Mouse (Mus musculus) liver, adult 2 months (tissue): ENCODE results near the gene Bcl2l14.

Source experiments
- CTCF ChIP-seq: fragments of 200-500 bp; IDR thresholded peaks from 2 replicates; pipeline ENCODE4 v1.5.1; 2011; ENCODE audit warnings: low read depth, low read length, control low read depth
- POLR2A ChIP-seq: fragments of 200-500 bp; IDR thresholded peaks from 2 replicates; pipeline ENCODE4 v1.6.1; 2011; ENCODE audit warnings: low read length, control low read depth; ENCODE audit not compliant: insufficient read depth; ENCODE audit errors: extremely low read depth

GRCm38 (mm10) chr6:134348526-134349067 is 47.5 kb upstream of the Bcl2l14 start:
- TF ChIP-seq CTCF (no peak), POLR2A (no peak)
